Mouse (Mus musculus) kidney, postnatal 0 days (tissue): ENCODE measurements around the gene Stpg2. TPM values are rescaled to one million over a fixed set of nuclear protein-coding genes. Genes with fewer than 3 reads are reported as not detected.

Experiments used
- ATAC-seq: fragments of 200-750 bp; cut with Nextera tagmentation; replicated peaks from 2 replicates; pipeline ENCODE4 v1.8.0; 2017; ENCODE audit warnings: low read depth, moderate number of reproducible peaks, moderate TSS enrichment, moderate library complexity; ENCODE audit not compliant: low FRiP score
- DNase-seq: peaks from one replicate; pipeline ENCODE4 v3.0.0-alpha.2; 2016; ENCODE audit warnings: low spot score
- H3K27ac ChIP-seq: fragments of 300-500 bp; sonication (generic); 2 replicates; pipeline ENCODE4 v1.5.1; 2014; ENCODE audit warnings: mild to moderate bottlenecking
- H3K27me3 ChIP-seq: fragments of 300-500 bp; sonication (generic); 2 replicates; pipeline ENCODE4 v1.6.1; 2014; ENCODE audit warnings: low read length, mixed read lengths; ENCODE audit not compliant: insufficient read depth
- H3K36me3 ChIP-seq: fragments of 300-500 bp; sonication (generic); 2 replicates; pipeline ENCODE4 v1.6.1; 2014; ENCODE audit warnings: low read length, mixed read lengths; ENCODE audit not compliant: insufficient read depth
- H3K4me1 ChIP-seq: fragments of 300-500 bp; sonication (generic); replicated peaks from 2 replicates; pipeline ENCODE4 v1.6.1; 2014; ENCODE audit warnings: antibody characterized with exemption, low read length, mixed read lengths; ENCODE audit not compliant: insufficient read depth
- H3K4me2 ChIP-seq: fragments of 300-500 bp; sonication (generic); 2 replicates; pipeline ENCODE4 v1.6.1; 2014; ENCODE audit warnings: mild to moderate bottlenecking, low read length, moderate library complexity, mixed read lengths
- H3K4me3 ChIP-seq: fragments of 300-500 bp; sonication (generic); replicated peaks from 2 replicates; pipeline ENCODE4 v1.5.1; 2014; ENCODE audit warnings: low read depth, low read length
- H3K9ac ChIP-seq: fragments of 300-500 bp; sonication (generic); 2 replicates; pipeline ENCODE4 v1.6.1; 2014; ENCODE audit warnings: low read depth, low read length
- H3K9me3 ChIP-seq: fragments of 300-500 bp; sonication (generic); replicated peaks from 2 replicates; pipeline ENCODE4 v1.6.1; 2016; ENCODE audit warnings: low read length, inconsistent platforms, mixed read lengths
- CTCF ChIP-seq: IDR thresholded peaks from 2 replicates; pipeline ENCODE4 v1.5.1; 2016; ENCODE audit warnings: antibody characterized with exemption, low read depth, mild to moderate bottlenecking, moderate library complexity
- WGBS: fragments of 180-500 bp; shearing (Covaris S2); extraction: QIAGEN DNeasy Blood & Tissue Kit; methylation state at CpG from one replicate; pipeline ENCODE4 v1.1.7; 2014; 5-methylcytosine and 5-hydroxymethylcytosine counted together
- polyA plus RNA-seq: library from polyadenylated mRNA; unstranded; fragments of >200 nt; fragmentation: Nextera tagmentation; extraction: Ambion mirVana; gene quantifications from 2 replicates; pipeline ENCODE4 v1.2.1, GENCODE M21; 2015

Gene Stpg2
- polyA plus RNA-seq, 1 experiment from 2014 or later: not detected

DNA sequence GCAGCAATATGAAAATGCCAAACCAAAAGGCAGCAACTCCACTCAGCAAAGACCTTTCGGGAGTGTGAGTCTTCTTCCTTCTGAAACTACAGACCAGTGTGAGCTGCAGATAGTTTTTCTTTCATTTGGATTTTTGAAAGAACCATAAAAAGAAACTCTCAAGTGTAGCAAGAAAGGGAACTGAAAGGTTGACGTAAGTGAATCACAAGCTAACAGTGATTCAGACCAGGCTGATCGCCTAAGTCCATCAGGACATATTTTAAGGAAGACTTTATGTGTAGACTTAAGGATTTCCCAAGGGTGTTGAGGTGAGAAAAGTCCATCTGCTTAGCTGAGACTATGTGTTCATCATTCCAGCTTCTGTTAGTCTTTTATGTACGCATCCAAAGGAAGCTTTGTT, 533.9 kb downstream of the Stpg2 start:
- no peaks in the 10 kb centered on the region for H3K9me3 ChIP-seq
- no peak overlapping the region for H3K27ac ChIP-seq
- no peaks in the 10 kb centered on the region for H3K27me3 ChIP-seq
- TF ChIP-seq CTCF: no peak
- H3K4me3 ChIP-seq: no peak overlapping the region
- no peaks in the 10 kb centered on the region for H3K36me3 ChIP-seq
- no peak for ATAC-seq
- no peak for DNase-seq
- no peaks in the 10 kb centered on the region for H3K4me1 ChIP-seq
- no peak overlapping the region for H3K4me2 ChIP-seq
- H3K9ac ChIP-seq: no peak overlapping the region
- 86% methylated on average over 4 of the region's 4 CpGs for WGBS

Other genes with a start within 250 kb of the Stpg2 start
- gene Rap1gds1, start 130.5 kb upstream of the Stpg2 start, polyA plus RNA-seq: 31.8 and 38.1 TPM in 2 replicates